Mouse (Mus musculus) gastrocnemius, postnatal 10 days (tissue): ENCODE measurements at regions not wholly inside any gene's neighbourhood (a gene's known extent, or its start where the extent isn't known, plus 50 kb on each side); places are given as distances from the start of the nearest gene placed in this dataset.
"Not testable (repeated sequence)": the region's sequence is repeated elsewhere in the genome, so short reads cannot be mapped to it uniquely, and the experiment has no call there.

Experiments
- DNase-seq: peaks from one replicate; pipeline ENCODE4 v3.0.0; 2021; ENCODE audit warnings: mixed read lengths

GRCm38 (mm10) chr9:78769168-78769567 is 153.8 kb downstream of the Cd109 start:
- peak; percentile 13 for DNase-seq

- no peak for DNase-seq
Observed at GRCm38 (mm10) chr9:78773936-78774335, 158.6 kb downstream of the Cd109 start.

GRCm38 (mm10) chr9:78775462-78775861 is 160.1 kb downstream of the Cd109 start:
- DNase-seq = peak; percentile 37

DNA sequence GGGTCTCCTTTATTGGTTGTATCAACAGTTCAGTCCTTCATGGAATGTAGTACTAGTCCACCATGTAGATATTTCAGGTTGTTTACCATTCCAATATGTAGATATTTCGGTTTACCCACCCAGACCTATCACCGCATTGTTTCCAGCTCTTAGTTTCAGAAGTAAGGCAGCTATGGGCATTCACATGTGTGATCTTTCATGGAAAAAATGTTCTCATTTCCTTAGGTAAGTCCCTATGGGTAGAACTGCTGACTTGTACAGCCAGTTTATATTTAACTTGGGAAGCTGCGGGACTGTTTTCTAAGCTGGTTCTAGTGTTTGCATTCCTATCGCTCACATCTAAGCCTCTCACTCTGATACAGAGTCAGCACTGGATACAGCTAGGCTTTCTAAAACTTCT is 165.2 kb downstream of the Cd109 start:
- no peak for DNase-seq

DNA sequence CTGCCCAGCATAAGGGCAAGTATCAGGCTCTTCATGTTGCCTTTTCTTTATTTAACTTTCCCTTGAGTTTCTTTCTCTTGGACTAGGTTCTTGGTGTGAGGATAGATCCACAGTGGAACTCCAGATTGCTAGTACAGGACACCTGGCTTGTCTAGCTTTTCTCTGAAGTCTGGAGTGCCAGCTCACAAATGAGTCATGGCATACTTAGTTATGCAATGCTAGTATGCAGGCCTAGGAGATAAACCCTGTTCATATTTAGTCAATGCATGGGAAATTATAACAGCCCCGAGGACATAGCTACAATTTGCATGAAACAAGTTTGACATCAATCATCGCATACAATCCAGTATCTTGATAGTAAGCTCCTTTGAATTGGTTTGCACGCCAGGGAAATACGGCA is 167.0 kb downstream of the Cd109 start:
- DNase-seq = no peak

- no peak for DNase-seq
Observed at GRCm38 (mm10) chr9:78782860-78783259, 167.5 kb downstream of the Cd109 start.

GRCm38 (mm10) chr9:78787866-78788265 is 172.5 kb downstream of the Cd109 start:
- peak; percentile 5 for DNase-seq

GRCm38 (mm10) chr9:78789703-78790102 is 174.4 kb downstream of the Cd109 start:
- DNase-seq = no peak

DNA sequence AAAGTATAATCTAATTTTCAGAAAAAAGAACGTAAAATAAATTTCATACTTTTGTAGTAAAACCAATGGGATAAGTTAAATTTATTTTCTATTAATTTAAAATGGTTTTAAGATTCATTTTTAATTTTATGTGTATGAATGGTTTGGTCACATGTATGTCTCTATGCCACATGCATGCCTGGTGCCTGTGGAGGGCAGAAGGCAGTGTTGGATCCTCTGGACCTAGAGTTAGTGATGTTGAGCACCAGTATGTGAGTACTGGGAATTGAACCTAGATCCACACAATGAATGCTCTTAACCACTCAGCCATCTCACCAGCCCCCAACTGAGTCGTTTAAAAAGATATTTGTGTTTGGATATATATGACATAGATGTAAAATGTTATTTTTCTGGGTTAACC is 174.8 kb downstream of the Cd109 start:
- no peak for DNase-seq

DNA sequence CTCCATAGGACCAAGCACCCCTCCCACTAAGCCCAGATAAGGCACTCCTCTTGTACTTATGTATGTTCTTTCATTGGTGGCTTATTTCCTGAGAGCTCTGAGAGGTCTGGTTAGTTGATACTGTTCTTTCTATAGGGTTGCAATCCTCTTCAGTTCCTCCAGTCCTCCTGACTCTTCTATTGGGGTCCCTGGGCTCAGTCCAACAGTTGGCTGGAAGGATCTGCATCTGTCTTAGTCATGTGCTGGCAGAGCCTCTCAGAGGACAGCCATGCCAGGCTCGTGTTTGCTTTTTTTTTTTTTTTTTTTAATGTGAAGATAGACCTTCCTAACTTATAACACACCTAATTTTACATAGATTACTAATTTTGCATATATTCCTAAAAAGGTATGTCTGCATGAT is 180.5 kb downstream of the Cd109 start:
- DNase-seq = no peak

DNA sequence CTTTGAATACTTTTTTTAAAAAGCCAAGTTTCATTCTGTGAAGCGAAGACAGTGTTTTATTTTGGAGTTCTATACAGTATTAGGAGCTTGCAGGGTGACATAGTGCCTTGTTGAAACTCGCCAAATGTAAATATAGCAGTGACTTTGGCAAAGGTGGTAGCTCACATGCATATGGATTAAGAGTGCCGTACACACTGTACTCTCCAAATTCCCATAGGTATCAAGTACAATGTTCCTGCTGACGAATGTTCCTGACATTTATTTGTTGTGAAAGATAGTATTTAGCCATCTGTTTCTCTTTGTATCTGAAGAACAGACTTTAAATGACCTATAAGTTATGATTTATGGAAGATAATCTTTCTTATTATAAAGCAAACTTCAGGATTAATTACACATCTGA is 201.9 kb downstream of the Cd109 start:
- DNase-seq = no peak

GRCm38 (mm10) chr9:78821554-78822212 is 206.3 kb downstream of the Cd109 start:
- peak; percentile 13 for DNase-seq

DNA sequence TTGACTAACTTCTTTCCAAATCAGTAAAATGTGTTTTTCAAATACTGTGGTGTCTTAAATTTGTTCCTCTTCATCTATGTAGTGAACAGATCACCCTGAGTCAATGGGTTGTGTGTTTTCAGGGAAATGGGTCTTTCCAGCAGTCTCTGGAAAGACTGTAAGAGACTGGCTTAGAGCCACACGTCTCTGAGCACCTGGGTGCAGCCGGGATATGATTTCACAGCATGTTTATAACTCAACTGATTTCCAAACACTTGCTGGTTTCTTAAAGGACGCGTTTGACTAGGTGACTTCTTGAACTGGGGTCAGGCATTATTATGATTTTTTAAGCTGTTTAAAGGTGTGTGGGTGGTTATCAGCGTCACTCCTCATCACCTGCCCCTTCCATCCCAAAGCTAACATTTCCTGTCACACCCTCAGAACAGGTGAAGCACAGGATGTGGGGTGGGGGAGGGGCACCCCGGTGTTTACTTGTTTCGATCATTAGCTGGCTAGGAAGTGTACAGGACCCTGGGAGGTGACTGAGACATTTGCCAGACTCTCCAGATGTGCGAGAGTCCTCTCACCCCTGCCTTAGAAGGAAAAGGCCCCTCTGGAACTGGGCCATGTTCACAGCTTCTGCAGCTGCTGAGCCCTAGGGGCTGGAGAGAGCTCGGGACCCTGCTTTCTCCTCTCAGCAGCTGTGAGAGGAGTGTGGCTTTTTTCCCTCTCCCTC is 229.8 kb downstream of the Cd109 start:
- peak; percentile 36 for DNase-seq

DNA sequence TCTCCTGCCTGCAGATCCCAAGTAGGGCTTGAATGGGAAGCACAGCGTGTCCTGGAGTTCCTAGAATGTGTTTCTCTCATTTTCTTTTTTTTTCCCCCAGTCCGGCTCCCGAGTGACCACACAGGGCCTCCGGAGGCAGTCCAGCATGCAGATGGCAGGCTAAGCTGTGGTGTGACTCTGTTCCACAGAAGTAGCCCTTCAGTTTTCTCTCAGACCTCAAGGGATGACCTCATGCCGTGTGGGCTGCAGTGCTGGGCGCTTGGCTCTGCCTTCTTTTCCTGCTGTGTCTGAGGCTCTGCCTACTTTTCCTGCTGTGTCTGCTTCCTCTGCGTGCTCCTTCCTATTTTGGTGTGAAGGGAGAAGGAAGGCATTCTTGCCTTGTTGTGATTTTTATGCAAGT is 230.8 kb downstream of the Cd109 start:
- DNase-seq = peak; percentile 12

- DNase-seq = no peak
Observed at GRCm38 (mm10) chr9:78847890-78848563, 232.7 kb downstream of the Cd109 start.

DNA sequence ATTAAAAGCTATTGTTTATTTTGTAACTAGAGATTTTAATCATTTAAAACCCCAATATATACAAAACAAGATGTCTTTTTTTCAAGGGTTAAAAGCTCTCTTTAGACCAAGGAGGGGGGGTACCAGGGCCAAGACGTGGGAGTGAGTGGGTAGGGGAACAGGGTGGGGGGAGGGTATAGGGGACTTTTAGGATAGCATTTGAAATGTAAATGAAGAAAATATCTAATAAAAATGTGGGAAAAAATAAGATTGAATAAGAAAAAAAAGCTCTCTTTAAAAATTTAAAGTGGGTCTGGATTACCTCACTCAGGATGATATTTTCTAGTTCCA is 233.2 kb downstream of the Cd109 start:
- DNase-seq = not testable (repeated sequence)

GRCm38 (mm10) chr9:78856981-78857380 is 241.6 kb downstream of the Cd109 start:
- no peak for DNase-seq

DNA sequence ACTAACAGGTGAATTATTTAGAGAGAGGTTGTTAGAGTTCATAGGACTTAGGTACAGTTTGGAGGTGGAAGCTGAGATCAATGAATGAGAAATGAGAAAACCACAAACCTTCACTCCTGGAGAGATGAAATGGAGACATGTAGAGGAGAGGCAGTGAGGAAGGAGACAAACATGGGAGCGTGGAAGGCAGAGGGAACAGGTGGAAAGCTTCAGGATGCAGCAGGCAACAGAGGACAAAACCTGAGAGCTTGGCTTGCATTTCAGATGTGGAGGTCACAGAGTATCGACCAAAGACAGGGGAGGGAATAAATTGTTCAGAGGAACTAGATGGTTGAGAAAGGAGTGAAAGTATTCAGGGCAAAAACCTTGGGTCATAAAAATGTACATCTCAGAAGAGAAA is 244.6 kb downstream of the Cd109 start:
- DNase-seq = no peak

- DNase-seq = peak; percentile 11
Observed at GRCm38 (mm10) chr9:78872561-78872960, 257.2 kb downstream of the Cd109 start.

DNA sequence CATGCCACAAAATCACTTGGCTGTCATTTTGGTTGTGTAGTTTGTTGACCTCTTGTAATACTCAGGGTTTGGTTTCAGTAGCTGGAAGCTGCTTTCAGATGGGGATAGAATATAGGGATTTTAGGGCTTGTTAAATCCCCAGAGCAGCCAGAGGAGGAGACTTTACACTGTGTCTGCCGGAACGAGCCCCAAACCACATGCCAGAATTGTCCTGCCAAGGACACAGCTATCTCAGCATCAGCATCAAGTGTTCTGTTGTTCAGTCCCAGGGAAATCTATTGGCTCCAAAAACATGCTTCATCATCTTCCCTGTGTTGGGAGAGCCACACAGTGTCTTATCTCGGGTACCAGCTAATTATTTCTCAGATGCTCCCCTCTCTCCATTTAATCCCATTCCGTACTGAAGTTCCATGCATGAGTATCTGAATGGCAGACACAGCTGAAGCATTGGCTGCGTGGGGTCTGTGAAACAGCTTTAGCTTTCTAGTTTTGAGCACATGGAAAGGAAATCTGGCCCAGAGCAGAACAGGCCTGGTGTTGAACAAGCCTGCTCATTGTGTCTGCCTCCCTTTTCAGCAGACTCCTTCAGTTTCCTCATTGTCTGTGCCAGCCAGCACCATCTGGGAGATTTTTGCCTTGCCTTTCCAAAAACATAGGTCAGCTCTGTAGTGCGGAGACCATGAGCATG is 264.8 kb downstream of the Cd109 start:
- DNase-seq = no peak

DNA sequence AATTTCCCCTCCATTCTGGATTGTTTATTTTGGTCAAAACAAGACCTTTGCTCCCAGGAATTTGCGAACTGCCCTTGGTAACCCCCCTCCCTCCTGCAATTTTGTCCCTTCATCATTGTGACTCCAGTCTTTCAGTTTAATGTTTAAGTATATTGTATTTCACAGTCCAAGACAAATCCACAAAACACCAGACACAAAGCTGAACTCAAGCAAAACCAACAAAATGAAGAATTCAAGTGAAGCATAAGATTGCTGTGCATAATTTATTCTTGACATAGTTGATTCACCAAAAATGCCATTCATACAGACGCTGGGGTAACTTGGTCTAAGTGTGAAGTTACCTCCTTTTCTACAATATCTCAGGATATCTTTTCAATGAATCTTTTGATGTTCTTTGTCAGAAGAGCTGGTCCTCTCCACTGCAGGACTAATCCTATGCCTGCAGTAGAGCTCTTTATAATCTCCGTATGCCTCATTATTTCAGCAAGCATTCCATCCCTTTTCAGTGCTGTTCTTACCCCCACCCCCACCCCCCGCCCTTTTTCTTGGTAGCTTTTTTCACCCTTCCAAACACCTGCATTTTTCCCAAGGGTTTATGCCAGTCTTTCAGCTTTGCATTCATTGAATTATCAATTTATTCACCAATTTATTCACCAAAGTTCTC is 265.4 kb downstream of the Cd109 start:
- DNase-seq = no peak

DNA sequence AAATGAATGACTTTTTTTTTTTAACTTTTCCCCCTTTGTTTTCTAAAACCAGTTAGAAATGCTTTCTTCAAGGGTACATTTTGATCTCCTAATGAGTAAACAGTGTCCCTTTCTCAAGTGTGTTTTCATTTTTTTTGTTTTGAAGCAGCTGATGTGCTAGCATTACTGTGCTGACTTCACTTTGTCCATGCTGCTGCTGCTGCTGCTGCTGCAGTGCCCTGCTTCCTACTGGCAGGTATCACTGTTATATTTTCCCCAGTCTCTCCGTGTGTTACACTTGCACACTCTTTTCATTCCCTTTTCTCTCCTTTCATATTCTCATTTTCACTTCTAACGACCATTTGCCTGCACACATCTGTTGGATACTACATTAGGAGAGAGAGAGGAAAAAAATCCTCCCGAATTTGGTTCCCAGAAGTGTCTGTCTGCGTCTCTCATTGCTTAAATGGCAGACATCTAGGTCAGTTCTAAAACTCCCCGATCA is 266.0 kb downstream of the Cd109 start:
- DNase-seq = no peak
